Mouse (Mus musculus) cerebellum, adult 8-10 months (tissue): Measurements from ENCODE around the gene Pak6.

Experiments used
- DNase-seq: peaks from one replicate; pipeline ENCODE4 v3.0.0; 2022

The Pak6 gene

GRCm38 (mm10) chr2:118700179-118701062 lies 37.3 kb downstream of the Pak6 start:
- peak; percentile 70 for DNase-seq

- DNase-seq = no peak
Measured at GRCm38 (mm10) chr2:118701161-118701560, 38.1 kb downstream of the Pak6 start.

GRCm38 (mm10) chr2:118701971-118702882 lies 39.1 kb downstream of the Pak6 start:
- no peak for DNase-seq

GRCm38 (mm10) chr2:118702883-118703761 lies 40.0 kb downstream of the Pak6 start:
- no peak for DNase-seq

- DNase-seq = no peak
Measured at GRCm38 (mm10) chr2:118703913-118704730, 41.0 kb downstream of the Pak6 start, which contains the start of gene Ankrd63. Gene Ankrd63 (minus strand): TSS chr2:118703963.

- DNase-seq = no peak
Measured at GRCm38 (mm10) chr2:118706436-118706835, 43.3 kb downstream of the Pak6 start.

GRCm38 (mm10) chr2:118708472-118708871 lies 45.4 kb downstream of the Pak6 start:
- DNase-seq = no peak

GRCm38 (mm10) chr2:118709655-118710221 lies 46.6 kb downstream of the Pak6 start:
- DNase-seq = no peak

- DNase-seq = no peak
Measured at GRCm38 (mm10) chr2:118711038-118711494, 48.0 kb downstream of the Pak6 start.

- no peak for DNase-seq
Measured at GRCm38 (mm10) chr2:118713631-118714030, 50.5 kb downstream of the Pak6 start.

- no peak for DNase-seq
Measured at GRCm38 (mm10) chr2:118714230-118714629, 51.1 kb downstream of the Pak6 start.

GRCm38 (mm10) chr2:118716677-118717076 lies 53.6 kb downstream of the Pak6 start:
- DNase-seq = no peak

- DNase-seq = no peak
Measured at GRCm38 (mm10) chr2:118723693-118724486, 60.8 kb downstream of the Pak6 start.

GRCm38 (mm10) chr2:118725511-118725910 lies 62.4 kb downstream of the Pak6 start:
- no peak for DNase-seq

GRCm38 (mm10) chr2:118726873-118727272 lies 63.8 kb downstream of the Pak6 start:
- no peak for DNase-seq

- no peak for DNase-seq
Measured at GRCm38 (mm10) chr2:118727911-118728310, 64.8 kb downstream of the Pak6 start.

GRCm38 (mm10) chr2:118728337-118728736 lies 65.2 kb downstream of the Pak6 start, which contains the start of gene Plcb2:
Gene Plcb2 (minus strand): TSS chr2:118728438.
- DNase-seq = no peak

- no peak for DNase-seq
Measured at GRCm38 (mm10) chr2:118729194-118729593, 66.1 kb downstream of the Pak6 start.

GRCm38 (mm10) chr2:118729816-118730621 lies 66.9 kb downstream of the Pak6 start:
- no peak for DNase-seq

GRCm38 (mm10) chr2:118730622-118730915 lies 67.5 kb downstream of the Pak6 start:
- DNase-seq = no peak
